Mouse (Mus musculus) layer of hippocampus, adult 9-10 months (tissue): Measurements from ENCODE around the gene Mad1l1.

Experiments used
- DNase-seq: peaks from one replicate; pipeline ENCODE4 v3.0.0; 2022; ENCODE audit warnings: low spot score

The Mad1l1 gene

GRCm38 (mm10) chr5:140128414-140128981 lies 192.9 kb downstream of the Mad1l1 start:
- DNase-seq: no peak

GRCm38 (mm10) chr5:140127981-140128380 lies 193.4 kb downstream of the Mad1l1 start:
- DNase-seq: no peak

DNA sequence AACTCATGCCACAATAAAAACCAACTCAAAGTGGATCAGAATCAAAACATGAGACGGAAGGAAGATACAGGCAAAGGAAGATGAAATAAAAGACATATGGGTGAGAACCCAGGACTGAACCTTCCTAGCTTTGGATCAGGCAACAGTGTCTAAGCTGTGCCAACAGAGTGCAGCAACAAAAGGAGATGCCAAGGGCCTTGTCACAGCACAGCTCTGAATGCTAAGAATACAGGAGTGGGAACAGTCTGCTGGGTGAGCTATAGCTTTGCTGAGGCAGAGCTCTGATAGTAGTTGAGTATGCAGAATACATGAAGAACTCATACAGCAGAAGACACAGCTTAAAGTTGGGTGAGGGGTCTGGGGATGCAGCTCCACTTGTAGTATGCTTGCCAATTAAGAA lies 196.7 kb downstream of the Mad1l1 start:
- DNase-seq: no peak

- no peak for DNase-seq
These were observed 197.5 kb downstream of the Mad1l1 start for GRCm38 (mm10) chr5:140123640-140124366.

- no peak for DNase-seq
These were observed 198.2 kb downstream of the Mad1l1 start for GRCm38 (mm10) chr5:140123194-140123593.

DNA sequence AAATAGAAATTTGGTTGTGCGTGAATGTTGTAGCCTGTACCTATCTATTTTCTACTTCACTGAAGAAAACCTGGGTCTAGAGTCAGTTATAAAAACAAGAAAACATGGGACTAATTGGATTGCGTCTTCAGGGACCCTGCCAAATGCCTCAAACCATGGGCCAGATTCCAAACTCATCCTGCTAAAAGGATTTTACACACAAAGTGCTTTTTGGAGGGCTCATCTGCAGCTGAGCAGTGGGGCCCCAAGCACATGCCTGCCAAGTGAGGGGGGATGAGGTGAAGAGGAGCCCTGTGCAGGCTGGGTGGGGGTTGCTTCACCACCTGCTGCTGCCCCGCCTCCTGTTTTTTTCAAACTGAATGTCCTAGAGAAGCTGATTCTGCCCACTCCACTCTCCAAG lies 199.4 kb downstream of the Mad1l1 start:
- DNase-seq: no peak

- DNase-seq: no peak
These were observed 202.4 kb downstream of the Mad1l1 start for GRCm38 (mm10) chr5:140118921-140119320.

DNA sequence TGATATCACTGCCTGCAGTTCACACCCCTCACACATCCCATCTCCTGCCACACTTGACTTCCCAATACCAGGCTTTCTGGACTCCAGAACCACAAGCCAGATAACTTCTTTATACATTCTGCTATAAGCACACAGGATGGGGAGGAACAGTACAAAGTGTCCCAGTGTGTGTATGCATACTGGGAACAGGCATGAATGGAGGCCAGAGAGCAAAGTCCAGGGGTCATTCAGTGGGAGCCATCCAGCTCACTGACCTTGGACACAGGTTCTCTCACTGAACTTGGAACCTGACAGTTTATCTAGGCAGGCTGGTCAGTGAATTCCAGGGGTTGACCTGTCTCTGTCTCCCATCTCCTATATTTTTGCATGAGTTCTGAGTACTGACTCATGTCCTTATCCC lies 203.4 kb downstream of the Mad1l1 start:
- no peak for DNase-seq

- peak; percentile 65 for DNase-seq
These were observed 205.7 kb downstream of the Mad1l1 start for GRCm38 (mm10) chr5:140115434-140116271.

DNA sequence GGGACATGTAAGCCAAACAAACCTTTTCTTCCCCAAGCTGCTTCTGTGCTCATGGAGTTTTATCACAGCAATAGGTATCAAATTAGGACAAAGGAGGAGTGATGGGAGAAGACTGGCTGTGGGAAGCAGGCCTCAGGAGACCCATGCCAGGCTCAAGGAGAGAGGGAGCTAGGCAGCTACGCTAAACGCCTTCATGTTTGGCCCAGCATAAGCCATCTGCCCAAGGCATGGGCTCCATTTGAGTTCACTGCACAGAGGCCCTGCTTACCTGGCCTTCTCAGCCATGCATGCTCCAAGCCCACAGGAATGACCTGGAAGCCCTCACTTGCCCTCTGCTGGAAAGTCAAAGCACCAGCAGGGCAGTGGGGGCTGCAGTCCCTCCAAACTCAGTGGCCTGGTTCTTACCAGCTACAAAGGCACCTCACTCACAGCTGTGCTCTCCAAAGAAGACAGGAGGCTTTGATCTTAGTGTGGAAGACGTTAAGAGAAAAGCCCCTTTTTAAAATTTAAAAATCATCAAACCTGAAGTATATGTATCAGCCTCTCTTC lies 206.8 kb downstream of the Mad1l1 start:
- no peak for DNase-seq

DNA sequence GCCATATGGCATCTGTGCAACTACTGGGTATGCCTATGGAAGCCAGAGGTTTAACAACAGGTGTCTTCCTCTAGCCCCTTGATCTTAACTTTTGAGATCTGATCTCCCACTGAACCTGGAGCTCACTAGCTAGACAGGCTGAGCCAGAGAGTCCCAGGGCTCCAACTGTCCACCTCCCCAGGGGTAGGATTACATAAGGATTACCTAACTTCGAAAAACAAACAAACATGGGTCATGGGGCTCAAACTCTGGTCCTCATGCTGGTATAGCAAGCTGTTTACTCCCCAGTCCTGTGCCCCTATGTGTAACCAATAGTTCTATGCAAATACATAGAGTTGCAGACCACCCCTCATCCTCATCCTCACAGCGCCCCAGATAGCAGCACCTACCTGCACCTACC lies 208.1 kb downstream of the Mad1l1 start:
- no peak for DNase-seq

GRCm38 (mm10) chr5:140110024-140110423 lies 211.3 kb downstream of the Mad1l1 start:
- no peak for DNase-seq

GRCm38 (mm10) chr5:140107907-140108306 lies 213.4 kb downstream of the Mad1l1 start:
- DNase-seq: no peak

GRCm38 (mm10) chr5:140106051-140106450 lies 215.3 kb downstream of the Mad1l1 start:
- DNase-seq: no peak

GRCm38 (mm10) chr5:140104891-140105290 lies 216.5 kb downstream of the Mad1l1 start:
- no peak for DNase-seq

DNA sequence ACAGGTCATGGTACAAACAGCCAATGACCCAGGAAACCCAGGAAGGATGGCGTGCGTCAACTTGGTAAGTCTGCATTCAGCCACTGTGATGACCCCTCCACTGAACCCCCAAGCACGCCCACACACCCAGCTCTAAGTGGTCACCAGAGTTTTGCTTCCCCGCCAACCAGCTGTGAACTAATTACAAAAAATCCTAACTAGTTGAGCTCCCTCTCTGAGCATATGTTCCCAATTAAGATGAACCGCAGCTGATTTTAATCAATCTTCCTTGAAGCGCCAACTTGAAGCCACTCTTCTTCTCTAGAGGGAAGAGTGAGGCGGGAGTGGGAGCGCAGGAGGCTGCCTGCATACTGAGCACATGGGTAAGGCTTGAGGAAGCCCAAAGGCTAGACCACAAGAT lies 218.6 kb downstream of the Mad1l1 start:
- DNase-seq: no peak

DNA sequence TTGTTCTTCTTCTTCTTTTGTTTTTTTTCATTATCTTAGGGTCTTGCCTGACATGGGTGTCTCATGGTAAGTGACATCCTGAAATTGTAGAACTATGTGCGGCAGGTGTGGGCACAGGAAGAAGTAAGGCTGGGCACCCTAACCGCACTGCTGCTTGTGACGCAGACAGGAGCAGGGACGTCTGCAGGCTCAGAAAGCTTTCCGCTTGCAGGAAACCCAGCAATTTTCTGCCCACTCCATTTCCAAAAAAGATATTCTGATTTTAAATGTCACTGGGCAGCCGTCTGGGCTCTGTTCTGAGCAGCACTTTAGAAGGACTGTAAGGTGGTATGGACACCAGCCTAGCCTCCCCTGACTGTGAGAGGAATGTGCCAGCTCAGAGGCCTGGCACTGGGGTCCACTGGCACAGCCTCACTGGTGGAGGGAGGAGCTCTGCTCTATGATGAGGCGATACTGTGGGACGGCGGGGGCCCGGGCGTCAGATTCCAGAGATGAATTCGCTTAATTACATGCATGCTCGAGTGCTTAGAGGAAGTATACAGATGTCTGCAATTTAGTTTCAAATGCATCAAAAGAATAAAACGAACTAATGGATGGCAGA lies 219.8 kb downstream of the Mad1l1 start:
- DNase-seq: no peak

GRCm38 (mm10) chr5:140098711-140099110 lies 222.6 kb downstream of the Mad1l1 start:
- DNase-seq: no peak

DNA sequence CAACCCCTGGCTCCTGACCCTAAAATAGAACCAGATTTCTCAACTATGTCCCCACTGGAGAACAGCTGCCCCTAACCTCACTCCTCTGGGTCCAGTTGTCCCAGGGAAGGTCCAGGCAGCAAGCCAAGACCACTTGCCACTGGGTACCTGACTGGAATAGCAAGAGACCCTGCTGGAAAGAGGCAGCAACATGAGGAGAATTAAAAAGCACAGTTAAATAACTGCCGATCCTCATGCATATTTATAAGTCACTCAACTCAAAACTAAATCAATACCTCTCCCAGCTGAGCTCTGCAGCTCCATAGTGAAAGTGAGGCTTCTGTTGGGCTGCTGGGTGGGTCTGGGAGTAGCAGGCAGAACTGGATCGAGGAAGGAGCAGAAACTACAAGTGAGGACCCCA lies 226.1 kb downstream of the Mad1l1 start:
- no peak for DNase-seq

- DNase-seq: no peak
These were observed 227.9 kb downstream of the Mad1l1 start for GRCm38 (mm10) chr5:140093489-140093888.

DNA sequence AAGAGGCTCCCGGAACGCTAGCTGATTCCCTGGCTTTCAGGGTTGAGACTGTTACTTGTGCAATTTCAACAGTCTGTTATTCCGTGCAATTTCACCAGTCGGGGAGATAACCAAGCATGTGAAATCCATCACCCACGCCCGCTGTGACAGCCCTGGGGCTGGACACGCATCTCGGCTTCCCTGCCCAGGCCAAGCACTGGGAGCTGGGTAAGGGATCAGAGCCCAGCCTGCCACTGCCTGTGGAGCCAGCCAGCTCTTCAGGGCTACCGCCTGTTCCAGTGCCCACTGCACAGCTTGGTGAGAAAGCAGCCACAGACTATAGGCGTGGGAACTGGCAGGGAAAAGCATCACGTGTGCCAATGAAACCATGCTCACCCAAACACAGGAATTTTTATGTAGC lies 229.8 kb downstream of the Mad1l1 start:
- DNase-seq: no peak

GRCm38 (mm10) chr5:140089263-140089662 lies 232.1 kb downstream of the Mad1l1 start:
- DNase-seq: no peak
